Mouse (Mus musculus) midbrain, embryonic 10.5 days (tissue): ENCODE data around the gene Spryd3. TPM values are rescaled to one million over a fixed set of nuclear protein-coding genes. Genes with fewer than 3 reads are reported as not detected.

ENCODE experiments used
- DNase-seq: peaks from one replicate; pipeline ENCODE4 v3.0.0-alpha.2; 2017; ENCODE audit warnings: low spot score
- H3K27ac ChIP-seq: fragments of 300-500 bp; sonication (generic); replicated peaks from 2 replicates; pipeline ENCODE4 v1.5.1; 2016; ENCODE audit warnings: mild to moderate bottlenecking
- H3K27me3 ChIP-seq: fragments of 300-500 bp; sonication (generic); 2 replicates; pipeline ENCODE4 v1.6.1; 2016; ENCODE audit warnings: low read depth, mild to moderate bottlenecking; ENCODE audit not compliant: poor library complexity, severe bottlenecking
- H3K36me3 ChIP-seq: fragments of 300-500 bp; sonication (generic); 2 replicates; pipeline ENCODE4 v1.6.1; 2016; ENCODE audit warnings: mild to moderate bottlenecking, moderate library complexity
- H3K4me1 ChIP-seq: fragments of 300-500 bp; sonication (generic); 2 replicates; pipeline ENCODE4 v1.6.1; 2016
- H3K4me3 ChIP-seq: fragments of 300-500 bp; sonication (generic); 2 replicates; pipeline ENCODE4 v1.5.1; 2016; ENCODE audit warnings: mild to moderate bottlenecking, moderate library complexity
- H3K9me3 ChIP-seq: fragments of 300-500 bp; sonication (generic); replicated peaks from 2 replicates; pipeline ENCODE4 v1.6.1; 2016; ENCODE audit warnings: mild to moderate bottlenecking
- WGBS: fragments of 180-500 bp; shearing (Covaris S2); methylation state at CpG from one replicate; pipeline ENCODE4 v1.1.7; 2016; 5-methylcytosine and 5-hydroxymethylcytosine counted together
- polyA plus RNA-seq: library from polyadenylated mRNA; unstranded; fragments of >200 nt; fragmentation: Nextera tagmentation; extraction: Ambion mirVana; gene quantifications from 2 replicates; pipeline ENCODE4 v1.2.1, GENCODE M21; 2016

Gene Spryd3
- polyA plus RNA-seq, 1 experiment from 2014 or later: 13.7 TPM

GRCm38 (mm10) chr15:102107689-102108573 lies 28.1 kb downstream of the Spryd3 start:
- Histone ChIP-seq H3K36me3 (peaks cover 2% of the 10 kb centered on the region; the same call in 1 of the 2 replicates), H3K27me3 (peaks cover 53% of the 10 kb centered on the region), H3K9me3 (no peaks in the 10 kb centered on the region), H3K27ac (no peak overlapping the region), H3K4me3 (peak overlapping the region; percentile 52; the same call in 1 of the 2 replicates), H3K4me1 (peaks cover 52% of the 10 kb centered on the region)
- DNase-seq: peak; percentile 68
- WGBS: 42% methylated on average over 13 of the region's 13 CpGs

- 6% methylated on average over 38 of the region's 38 CpGs for WGBS
- DNase-seq: peak; percentile 53
- Histone ChIP-seq H3K4me3 (peak overlapping the region; percentile 52), H3K4me1 (peaks cover 63% of the 10 kb centered on the region), H3K27ac (no peak overlapping the region), H3K36me3 (0 out of 2 replicates have a peak, but pooled peaks cover 2% of the 10 kb centered on the region), H3K27me3 (peaks cover 63% of the 10 kb centered on the region), H3K9me3 (no peaks in the 10 kb centered on the region)
Measured at GRCm38 (mm10) chr15:102106754-102107456, 29.1 kb downstream of the Spryd3 start.

- Histone ChIP-seq H3K4me3 (peak overlapping the region; percentile 52), H3K9me3 (no peaks in the 10 kb centered on the region), H3K4me1 (peaks cover 69% of the 10 kb centered on the region), H3K27ac (no peak overlapping the region), H3K27me3 (peaks cover 72% of the 10 kb centered on the region), H3K36me3 (no peaks in the 10 kb centered on the region)
- WGBS: 29% methylated on average over 18 of the region's 18 CpGs
- DNase-seq: peak; percentile 30
Measured at GRCm38 (mm10) chr15:102105764-102106730, 30.0 kb downstream of the Spryd3 start.

- no peaks in the 10 kb centered on the region for H3K36me3 ChIP-seq
- no peaks in the 10 kb centered on the region for H3K9me3 ChIP-seq
- no peak overlapping the region for H3K27ac ChIP-seq
- peaks cover 72% of the 10 kb centered on the region for H3K4me1 ChIP-seq
- H3K27me3 ChIP-seq: peaks cover 78% of the 10 kb centered on the region
- H3K4me3 ChIP-seq: no peak overlapping the region
- DNase-seq: no peak
- WGBS: 65% methylated on average over 5 of the region's 5 CpGs
Measured at GRCm38 (mm10) chr15:102105360-102105759, 30.7 kb downstream of the Spryd3 start.

GRCm38 (mm10) chr15:102103947-102104555 lies 32.0 kb downstream of the Spryd3 start:
- 26% methylated on average over 12 of the region's 12 CpGs for WGBS
- Histone ChIP-seq H3K27ac (peak overlapping the region; percentile 79), H3K27me3 (peaks cover 88% of the 10 kb centered on the region), H3K36me3 (no peaks in the 10 kb centered on the region), H3K4me3 (peak overlapping the region; percentile 39), H3K9me3 (no peaks in the 10 kb centered on the region), H3K4me1 (peaks cover 85% of the 10 kb centered on the region)
- peak; percentile 49 for DNase-seq

- peaks cover 94% of the 10 kb centered on the region for H3K27me3 ChIP-seq
- H3K4me1 ChIP-seq: peaks cover 85% of the 10 kb centered on the region
- H3K9me3 ChIP-seq: no peaks in the 10 kb centered on the region
- H3K36me3 ChIP-seq: peaks cover 1% of the 10 kb centered on the region
- peak overlapping the region; percentile 39 for H3K4me3 ChIP-seq
- 6% methylated on average over 14 of the region's 14 CpGs for WGBS
- DNase-seq: peak; percentile 26
- peak overlapping the region; percentile 79 for H3K27ac ChIP-seq
Measured at GRCm38 (mm10) chr15:102103371-102103946, 32.6 kb downstream of the Spryd3 start.

- H3K36me3 ChIP-seq: peaks cover 10% of the 10 kb centered on the region
- no peaks in the 10 kb centered on the region for H3K9me3 ChIP-seq
- DNase-seq: peak; percentile 45
- H3K4me1 ChIP-seq: peaks cover 90% of the 10 kb centered on the region
- H3K27me3 ChIP-seq: peaks cover 96% of the 10 kb centered on the region
- H3K27ac ChIP-seq: peak overlapping the region; percentile 79
- H3K4me3 ChIP-seq: peak overlapping the region; percentile 39
- WGBS: 13% methylated on average over 6 of the region's 6 CpGs
Measured at GRCm38 (mm10) chr15:102102548-102103121, 33.4 kb downstream of the Spryd3 start.

- peaks cover 94% of the 10 kb centered on the region for H3K27me3 ChIP-seq
Measured at GRCm38 (mm10) chr15:102101672-102102541, 34.1 kb downstream of the Spryd3 start.

GRCm38 (mm10) chr15:102100996-102101671 lies 34.9 kb downstream of the Spryd3 start:
- Histone ChIP-seq H3K4me1 (peaks cover 78% of the 10 kb centered on the region), H3K4me3 (peak overlapping the region; percentile 63), H3K36me3 (peaks cover 23% of the 10 kb centered on the region), H3K27me3 (peaks cover 86% of the 10 kb centered on the region), H3K27ac (0 out of 2 replicates have a peak overlapping the region, but pooled peaks have one; percentile 83), H3K9me3 (no peaks in the 10 kb centered on the region)
- no peak for DNase-seq
- WGBS: 26% methylated on average over 10 of the region's 10 CpGs

More at GRCm38 (mm10) chr15:102101672-102102541, 34.1 kb downstream of the Spryd3 start:
- Histone ChIP-seq H3K27ac (peak overlapping the region; percentile 79), H3K4me3 (0 out of 2 replicates have a peak overlapping the region, but pooled peaks have one; percentile 63), H3K9me3 (no peaks in the 10 kb centered on the region), H3K36me3 (peaks cover 17% of the 10 kb centered on the region), H3K4me1 (peaks cover 86% of the 10 kb centered on the region)
- WGBS: 36% methylated on average over 11 of the region's 11 CpGs
- no peak for DNase-seq
